Mouse (Mus musculus) right cerebral cortex, postnatal 14 days (tissue): Measurements from ENCODE around the gene Mybpc3.

Source experiments
- DNase-seq: peaks from one replicate; pipeline ENCODE4 v3.0.0; 2022

The Mybpc3 gene

GRCm38 (mm10) chr2:91123521-91123920 lies 5.6 kb downstream of the Mybpc3 start:
- no peak for DNase-seq

- DNase-seq = no peak
Observed at GRCm38 (mm10) chr2:91125101-91125500, 7.2 kb downstream of the Mybpc3 start.

- DNase-seq = no peak
Observed at GRCm38 (mm10) chr2:91128761-91129160, 10.8 kb downstream of the Mybpc3 start.

GRCm38 (mm10) chr2:91130126-91130525 lies 12.2 kb downstream of the Mybpc3 start:
- no peak for DNase-seq

- DNase-seq = no peak
Observed at GRCm38 (mm10) chr2:91131251-91131650, 13.3 kb downstream of the Mybpc3 start.

GRCm38 (mm10) chr2:91132035-91132434 lies 14.1 kb downstream of the Mybpc3 start:
- DNase-seq = no peak

- DNase-seq = no peak
Observed at GRCm38 (mm10) chr2:91136513-91137412, 18.8 kb downstream of the Mybpc3 start.

GRCm38 (mm10) chr2:91137481-91137880 lies 19.5 kb downstream of the Mybpc3 start:
- DNase-seq = no peak

- DNase-seq = no peak
Observed at GRCm38 (mm10) chr2:91139311-91139710, 21.4 kb downstream of the Mybpc3 start.

- no peak for DNase-seq
Observed at GRCm38 (mm10) chr2:91139764-91140163, 21.8 kb downstream of the Mybpc3 start.

- no peak for DNase-seq
Observed at GRCm38 (mm10) chr2:91142920-91143319, 25.0 kb downstream of the Mybpc3 start.

GRCm38 (mm10) chr2:91143401-91143800 lies 25.5 kb downstream of the Mybpc3 start:
- no peak for DNase-seq

- DNase-seq = no peak
Observed at GRCm38 (mm10) chr2:91148101-91148500, 30.2 kb downstream of the Mybpc3 start.

GRCm38 (mm10) chr2:91151331-91151730 lies 33.4 kb downstream of the Mybpc3 start:
- DNase-seq = no peak

- DNase-seq = no peak
Observed at GRCm38 (mm10) chr2:91152885-91153377, 35.0 kb downstream of the Mybpc3 start.

GRCm38 (mm10) chr2:91154091-91154490 lies 36.1 kb downstream of the Mybpc3 start:
- DNase-seq = no peak

GRCm38 (mm10) chr2:91157002-91157752 lies 39.2 kb downstream of the Mybpc3 start:
- DNase-seq = no peak

GRCm38 (mm10) chr2:91160591-91160990 lies 42.6 kb downstream of the Mybpc3 start:
- DNase-seq = no peak

GRCm38 (mm10) chr2:91162952-91163351 lies 45.0 kb downstream of the Mybpc3 start:
- no peak for DNase-seq

- DNase-seq = no peak
Observed at GRCm38 (mm10) chr2:91163532-91163931, 45.6 kb downstream of the Mybpc3 start.

GRCm38 (mm10) chr2:91164991-91165390 lies 47.0 kb downstream of the Mybpc3 start:
- no peak for DNase-seq

GRCm38 (mm10) chr2:91167629-91168028 lies 49.7 kb downstream of the Mybpc3 start:
- DNase-seq = no peak

- DNase-seq = no peak
Observed at GRCm38 (mm10) chr2:91169587-91170322, 51.8 kb downstream of the Mybpc3 start.
